Mouse (Mus musculus) spleen, postnatal 10 days (tissue): ENCODE data around the gene Arhgap44.
A peak's percentile ranks its signal among the peaks of the same experiment; 100 is the strongest.

Source experiments
- DNase-seq, 2 experiments: peaks; one replicate each; pipeline ENCODE4 v3.0.0; 2021 to 2022; ENCODE audit warnings: low spot score in 2 of 2

The Arhgap44 gene

DNA sequence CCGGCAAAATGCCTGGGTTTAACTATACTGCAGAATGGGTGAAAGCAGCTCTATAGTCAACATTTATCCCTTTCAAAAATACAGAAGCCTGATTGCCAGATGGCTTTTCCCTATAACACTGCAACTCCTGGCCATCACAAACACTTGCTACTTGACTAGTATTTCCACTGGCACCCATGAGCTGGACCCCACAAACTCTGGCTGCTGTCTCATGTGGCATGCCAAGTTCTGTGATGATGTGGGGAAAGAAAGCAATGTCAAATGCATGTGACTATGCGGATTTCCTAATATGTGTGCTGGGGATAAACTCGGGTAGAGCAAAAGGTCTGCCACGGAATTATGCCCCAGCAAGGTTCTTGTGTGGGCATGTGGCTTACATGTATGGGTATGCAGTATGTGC is 156.7 kb downstream of the Arhgap44 start:
- no peak for DNase-seq

DNA sequence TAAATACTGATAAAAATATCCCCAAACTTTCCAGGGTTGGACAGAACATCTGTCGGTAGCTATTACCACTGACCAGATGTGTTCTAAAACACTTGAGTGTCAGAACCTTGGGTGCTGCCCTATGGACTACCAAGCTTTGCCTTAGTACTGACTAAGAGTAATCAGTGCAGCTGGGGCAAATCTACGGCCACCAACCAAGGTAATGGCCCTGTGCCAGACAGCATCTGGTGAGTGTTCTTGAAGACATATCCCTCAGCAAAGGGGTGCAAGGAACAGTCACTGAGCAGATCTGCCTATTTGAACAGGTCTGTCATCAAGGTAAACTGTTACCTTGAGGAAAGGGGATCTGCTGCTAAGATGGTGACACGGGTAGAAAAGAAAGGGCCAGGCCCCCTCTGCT is 157.9 kb downstream of the Arhgap44 start:
- DNase-seq = no peak

DNA sequence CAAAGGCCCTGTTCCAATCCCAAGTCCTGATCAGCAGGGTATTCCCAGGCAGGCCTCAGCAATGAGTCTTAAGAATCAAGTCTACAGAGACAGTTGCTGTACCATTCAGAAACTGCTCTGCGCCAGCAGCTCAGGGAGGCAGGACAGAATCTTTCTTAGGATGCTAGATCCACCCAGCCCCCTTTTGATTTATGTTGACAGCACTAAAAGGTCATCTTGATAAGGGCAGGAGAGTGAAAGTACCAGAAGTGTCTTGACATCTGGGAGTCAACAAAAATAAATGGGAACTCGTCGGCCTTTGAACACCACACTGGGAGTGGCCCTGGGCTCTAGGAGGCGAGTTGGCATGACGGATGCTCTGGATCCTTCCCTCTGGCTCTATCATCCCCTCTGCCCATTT is 159.2 kb downstream of the Arhgap44 start:
- no peak for DNase-seq

DNA sequence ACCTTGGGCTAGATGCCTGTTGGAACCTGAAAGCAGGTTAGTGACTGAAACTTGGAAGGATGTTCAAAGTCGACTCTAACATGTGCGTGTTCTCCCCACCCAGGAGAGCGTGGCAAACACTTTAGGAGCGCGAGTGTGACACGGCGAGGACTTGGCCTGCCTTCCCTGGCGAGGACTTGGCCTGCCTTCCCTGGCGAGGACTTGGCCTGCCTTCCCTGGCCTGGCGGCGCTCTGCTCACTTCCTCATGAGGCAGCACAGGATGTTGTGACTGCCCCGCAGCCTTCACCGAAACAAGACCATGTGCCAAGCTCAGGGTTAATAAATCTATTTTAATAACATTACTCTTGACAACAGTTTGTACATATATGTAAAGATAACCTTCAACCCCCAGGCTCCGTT is 161.0 kb downstream of the Arhgap44 start:
- no peak for DNase-seq

DNA sequence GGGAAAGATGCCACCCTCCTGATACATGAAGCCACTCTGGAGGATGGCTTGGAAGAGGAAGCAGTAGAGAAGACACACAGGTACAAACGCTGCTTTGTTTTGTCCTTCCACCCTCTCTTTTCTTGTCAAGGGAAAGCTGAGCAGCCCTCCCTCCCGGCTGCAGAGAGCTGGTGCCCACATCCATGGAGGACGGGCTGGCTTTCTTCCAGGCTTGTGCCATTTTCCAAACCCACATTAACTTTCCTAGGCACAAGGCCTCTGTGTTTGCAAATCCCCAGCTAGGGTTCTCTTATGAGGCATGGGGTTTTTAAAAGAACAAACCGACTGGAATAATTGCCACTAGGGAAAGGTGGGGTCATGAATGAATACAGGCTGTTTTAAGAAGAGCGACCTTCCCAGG is 163.1 kb downstream of the Arhgap44 start:
- no peak for DNase-seq

DNA sequence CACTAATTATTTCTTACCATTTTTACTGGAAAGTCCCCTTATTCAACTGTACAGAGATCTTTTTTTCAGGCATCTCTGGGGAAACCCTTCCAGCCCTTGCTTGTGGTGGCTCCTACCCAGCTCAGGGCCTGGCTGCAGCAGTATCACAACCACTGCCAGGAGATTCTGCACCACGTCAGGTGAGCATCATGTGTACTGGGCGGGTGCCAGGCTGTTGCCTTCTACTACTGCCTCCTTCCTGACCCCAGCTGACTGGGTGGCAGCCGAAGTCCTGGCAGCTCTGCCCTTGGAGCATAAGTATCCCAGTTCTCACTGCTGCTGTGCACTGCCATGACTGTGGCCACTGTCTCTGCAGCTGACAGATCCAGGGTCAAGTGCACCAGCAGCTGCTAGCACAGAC is 164.3 kb downstream of the Arhgap44 start:
- DNase-seq = no peak

DNA sequence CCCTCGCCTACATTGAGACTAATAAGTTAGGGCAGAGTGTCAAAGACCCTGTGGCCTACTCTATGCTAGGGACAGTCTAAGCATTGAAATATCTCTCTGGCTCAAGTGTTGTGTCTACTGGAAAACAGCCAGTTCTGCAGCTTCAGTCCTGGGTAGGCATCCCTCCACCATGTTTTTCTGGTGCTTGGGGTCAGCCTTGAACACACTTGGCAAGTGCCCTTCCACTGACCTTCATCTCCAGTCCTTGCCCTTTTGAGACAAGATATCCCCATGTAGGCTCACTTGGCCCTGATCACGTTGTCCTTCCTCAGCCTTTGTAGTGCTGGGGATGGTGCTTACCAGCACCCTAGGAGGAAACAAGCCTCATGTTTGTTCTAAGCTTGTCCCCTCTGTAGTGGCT is 174.2 kb downstream of the Arhgap44 start:
- DNase-seq = no peak

DNA sequence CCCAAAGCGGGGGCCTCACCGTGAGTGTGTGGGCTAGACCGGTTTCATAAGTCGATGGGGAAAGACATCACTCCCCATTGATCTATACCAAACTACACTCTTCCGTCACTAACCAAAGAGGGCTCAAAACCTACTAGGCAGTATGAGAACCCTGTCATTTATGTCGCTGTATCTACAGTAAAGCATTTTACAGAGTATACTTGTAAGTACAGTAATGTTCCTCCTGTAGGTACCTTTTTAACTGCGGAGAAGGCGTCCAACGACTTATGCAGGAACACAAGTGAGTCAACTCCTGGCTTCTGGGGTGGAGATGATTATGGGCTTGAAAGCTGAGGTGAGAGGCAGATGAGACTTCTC is 183.3 kb downstream of the Arhgap44 start:
- no peak for DNase-seq

DNA sequence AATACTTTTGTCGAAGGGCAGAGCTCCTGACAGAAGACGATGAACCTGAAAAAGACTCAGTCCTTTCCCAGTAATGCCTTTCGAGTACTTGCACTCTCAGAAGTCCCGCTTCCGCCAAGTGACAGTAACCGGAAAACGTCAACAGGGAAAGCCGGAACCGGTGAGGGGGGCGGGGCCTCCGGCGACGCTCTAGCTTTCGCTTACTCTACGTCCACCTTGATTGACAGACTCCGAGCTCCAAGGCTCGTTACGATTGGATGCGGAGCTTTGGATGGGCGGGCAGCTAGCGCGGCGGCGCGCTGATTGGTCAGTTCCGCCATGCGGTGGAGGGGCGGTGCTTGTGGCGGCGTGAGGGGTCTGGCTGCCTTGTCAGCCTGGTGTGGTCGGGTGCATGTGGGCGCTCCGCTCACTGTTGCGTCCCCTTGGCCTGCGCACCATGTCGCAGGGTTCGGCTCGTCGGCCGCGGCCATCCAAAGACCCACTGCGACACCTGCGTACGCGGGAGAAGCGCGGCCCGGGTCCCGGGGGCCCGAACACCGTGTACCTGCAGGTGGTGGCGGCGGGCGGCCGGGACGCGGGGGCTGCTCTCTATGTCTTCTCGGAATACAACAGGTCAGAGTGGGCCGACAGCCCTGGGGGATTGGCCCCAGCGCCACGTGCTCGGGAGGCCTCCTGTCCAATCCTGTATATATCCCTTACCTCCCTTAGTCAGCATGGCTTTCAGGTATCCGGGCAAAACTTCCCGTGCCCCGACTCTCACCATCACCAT is 183.9 kb downstream of the Arhgap44 start, which contains the start of gene Elac2:
Gene Elac2 (plus strand): TSS at position 319 of the 769 bp plus-strand sequence.
- peak; percentile 95 to 97 for DNase-seq

DNA sequence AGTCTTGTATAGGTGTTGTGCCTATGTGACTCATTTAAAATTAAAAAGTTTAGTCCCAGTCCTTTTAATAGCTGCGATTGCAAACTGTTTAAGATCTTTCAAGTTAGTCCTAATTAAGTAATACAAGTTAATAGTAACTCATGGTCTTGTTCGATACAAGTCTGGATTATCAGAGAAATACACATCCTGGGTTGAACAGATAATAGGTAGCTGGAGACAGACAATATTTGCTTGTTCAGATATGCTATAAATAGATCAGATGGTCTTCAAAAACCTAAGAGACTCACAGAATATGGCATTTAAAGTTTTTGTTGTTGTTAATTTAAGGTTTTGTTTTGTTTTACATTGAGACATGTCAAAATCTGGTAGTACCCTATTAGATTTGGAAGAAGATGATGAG is 190.3 kb downstream of the Arhgap44 start:
- no peak for DNase-seq

DNA sequence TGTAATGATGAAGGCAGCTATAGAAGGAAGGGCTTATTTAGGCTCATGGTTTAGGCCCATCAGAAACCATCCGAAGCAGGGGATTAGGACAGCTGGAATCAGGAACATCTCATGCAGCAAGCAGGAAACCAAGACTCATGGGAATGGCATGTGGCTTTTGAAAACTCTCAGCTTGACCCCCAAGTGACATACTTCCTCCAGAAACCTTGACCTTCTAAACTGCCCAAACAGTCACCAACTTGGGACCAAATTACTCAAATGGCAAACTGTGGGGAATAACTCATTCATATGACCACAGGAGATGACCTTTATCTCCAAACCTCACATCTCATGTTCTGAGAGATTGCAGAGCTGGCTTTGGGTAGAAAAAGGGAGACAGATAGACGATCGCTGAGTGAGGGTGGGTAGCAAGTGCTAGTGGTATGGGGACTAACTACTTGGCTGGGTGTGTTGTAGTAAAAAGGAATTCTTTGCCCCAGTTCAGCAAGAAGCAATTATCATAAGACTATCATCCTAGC is 191.2 kb downstream of the Arhgap44 start:
- no peak for DNase-seq

DNA sequence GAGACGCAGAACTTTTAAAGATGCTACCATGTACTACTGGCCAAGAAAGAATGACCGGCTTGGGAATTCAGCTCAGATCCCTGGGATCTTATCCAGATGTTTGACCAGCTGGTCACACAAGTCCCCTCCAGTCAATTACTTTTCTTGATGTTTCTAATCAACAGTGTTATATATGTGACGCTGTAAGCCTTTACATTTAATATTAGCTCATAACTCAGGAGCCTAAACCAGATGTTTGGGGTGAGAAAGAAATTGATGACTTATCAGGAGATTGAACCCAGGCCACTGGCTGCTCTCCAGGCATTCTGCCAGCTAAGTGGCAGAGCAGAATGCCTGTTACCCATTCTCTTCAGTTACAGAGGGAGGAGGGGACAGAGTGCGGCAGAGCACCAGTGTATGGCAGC is 193.8 kb downstream of the Arhgap44 start:
- DNase-seq = no peak

DNA sequence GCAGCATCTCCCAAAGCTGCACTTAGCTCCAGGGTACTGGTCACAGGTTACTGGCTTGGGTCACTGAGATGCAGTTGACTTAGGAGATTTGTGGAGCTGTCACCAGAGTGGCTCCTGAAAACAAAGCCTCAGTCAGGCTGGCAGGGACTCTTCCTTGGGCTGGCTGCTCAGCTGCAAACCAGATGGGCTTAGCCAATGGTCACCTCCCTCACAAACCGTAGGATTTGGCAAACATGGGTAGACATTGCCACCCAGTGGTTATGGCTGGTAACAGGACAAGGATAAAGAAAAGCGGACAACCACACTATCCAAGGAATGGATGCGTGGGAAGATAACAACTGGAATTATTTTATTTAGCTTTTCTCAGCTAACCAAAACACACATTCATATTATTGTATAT is 194.3 kb downstream of the Arhgap44 start:
- DNase-seq = peak in 1 of 2 experiments; percentile 52

DNA sequence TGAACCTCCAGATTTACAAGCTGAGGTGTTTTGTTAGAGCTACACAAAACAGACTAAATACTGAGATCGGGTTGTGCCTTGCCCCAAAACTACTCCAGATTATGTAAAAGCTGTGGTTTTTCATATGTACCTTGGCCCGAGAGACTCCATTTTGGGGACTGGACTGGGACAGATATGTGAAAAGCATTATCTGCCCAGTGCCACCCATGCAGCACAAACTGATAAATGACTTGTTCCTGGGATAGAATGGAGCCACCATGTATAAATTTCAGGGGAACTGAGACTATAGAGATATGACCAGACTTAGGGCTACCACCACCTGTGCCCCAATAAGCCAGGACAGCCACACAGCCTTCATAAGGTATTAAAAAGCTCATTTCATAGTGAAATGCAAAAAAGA is 200.1 kb downstream of the Arhgap44 start:
- DNase-seq = no peak

DNA sequence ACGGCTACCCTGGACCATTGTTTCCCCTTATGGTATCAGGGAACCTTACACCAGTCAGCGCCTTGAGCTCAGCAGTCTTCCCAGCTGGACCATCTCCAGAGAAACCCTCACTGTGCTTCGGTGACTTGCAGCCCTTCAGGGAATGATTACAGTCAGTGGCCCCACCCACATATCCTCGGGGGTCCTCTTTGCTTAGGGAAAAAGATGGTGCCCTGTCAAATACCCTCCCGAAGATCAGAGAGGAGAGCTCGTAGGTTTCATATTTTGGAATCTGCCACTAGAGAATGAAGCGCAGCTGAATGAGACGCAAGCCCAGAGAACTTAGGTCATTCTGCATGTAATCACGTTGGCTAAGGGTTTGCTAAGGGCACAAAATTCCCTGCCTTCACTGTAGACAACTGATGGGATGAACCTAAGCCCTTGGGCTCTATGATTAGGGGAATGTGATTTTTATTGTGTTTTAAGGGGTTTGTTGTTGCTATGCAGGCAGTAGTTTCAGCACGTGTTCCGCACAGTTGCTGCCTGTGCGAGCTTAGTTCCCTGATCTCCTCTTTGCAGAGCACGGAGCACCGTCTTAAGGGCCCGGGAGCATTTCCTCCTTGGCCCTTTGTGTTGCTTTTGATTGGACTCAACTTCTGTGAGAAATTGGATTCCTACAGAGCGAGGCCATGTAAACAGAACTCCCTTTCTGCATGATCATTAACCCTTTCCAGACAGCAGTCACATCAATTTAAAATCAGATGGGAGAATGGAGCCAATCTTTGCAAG is 205.6 kb downstream of the Arhgap44 start:
- no peak for DNase-seq
